Mouse (Mus musculus) MEL (cell line): ENCODE data around the gene Oxsr1.

ENCODE experiments used
- BHLHE40 ChIP-seq: IDR thresholded peaks from 2 replicates; pipeline ENCODE4 v1.6.1; 2012; ENCODE audit warnings: low read depth, mild to moderate bottlenecking, inconsistent platforms, low read length, improper control_type of control experiment, borderline replicate concordance
- CTCF ChIP-seq, 3 experiments: IDR thresholded peaks in 2 of 3; conservative IDR thresholded peaks in 1 of 3; 2 replicates each; pipeline ENCODE4 v1.5.1; 2011 to 2012; ENCODE audit warnings: low read length in 3 of 3, low read depth in 2 of 3, mild to moderate bottlenecking in 2 of 3, improper control_type of control experiment in 1 of 3, inconsistent platforms in 1 of 3, mixed read lengths in 1 of 3, moderate library complexity in 1 of 3; ENCODE audit not compliant: control insufficient read depth in 1 of 3, insufficient read depth in 1 of 3, poor library complexity in 1 of 3, severe bottlenecking in 1 of 3
- E2F4 ChIP-seq: IDR thresholded peaks from 2 replicates; pipeline ENCODE4 v1.6.1; 2011; ENCODE audit warnings: low read depth, low read length, improper control_type of control experiment, borderline replicate concordance
- EP300 ChIP-seq, 2 experiments: IDR thresholded peaks; 2 replicates each; pipeline ENCODE4 v1.6.1; 2011; ENCODE audit warnings: improper control_type of control experiment in 2 of 2, low read length in 2 of 2, low read depth in 1 of 2, mild to moderate bottlenecking in 1 of 2
- HCFC1 ChIP-seq: IDR thresholded peaks from 2 replicates; pipeline ENCODE4 v1.6.1; 2012; ENCODE audit warnings: low read depth, mild to moderate bottlenecking, inconsistent platforms, low read length, improper control_type of control experiment, moderate library complexity
- MAFK ChIP-seq: IDR thresholded peaks from 2 replicates; pipeline ENCODE4 v1.6.1; 2011; ENCODE audit warnings: low read depth, mild to moderate bottlenecking, low read length, improper control_type of control experiment, borderline replicate concordance
- MYC ChIP-seq: IDR thresholded peaks from 2 replicates; pipeline ENCODE4 v1.6.1; 2011; ENCODE audit warnings: low read depth, mild to moderate bottlenecking, low read length, improper control_type of control experiment, moderate library complexity
- NRF1 ChIP-seq: IDR thresholded peaks from 2 replicates; pipeline ENCODE4 v1.6.1; 2014; ENCODE audit warnings: low read depth, mild to moderate bottlenecking, inconsistent platforms, low read length, improper control_type of control experiment, moderate library complexity; ENCODE audit not compliant: poor library complexity, insufficient read depth, severe bottlenecking
- POLR2A ChIP-seq, 2 experiments: IDR thresholded peaks; 2 replicates each; pipeline ENCODE4 v1.6.1; 2011 to 2012; ENCODE audit warnings: low read length in 2 of 2, mild to moderate bottlenecking in 2 of 2, control low read depth in 1 of 2, improper control_type of control experiment in 1 of 2, low read depth in 1 of 2, moderate library complexity in 1 of 2; ENCODE audit not compliant: control insufficient read depth in 1 of 2, insufficient read depth in 1 of 2, poor library complexity in 1 of 2
- RAD21 ChIP-seq: IDR thresholded peaks from 2 replicates; pipeline ENCODE4 v1.6.1; 2011; ENCODE audit warnings: mild to moderate bottlenecking, low read depth, low read length, improper control_type of control experiment
- SIN3A ChIP-seq: IDR thresholded peaks from 2 replicates; pipeline ENCODE4 v1.6.1; 2012; ENCODE audit warnings: low read length, improper control_type of control experiment, inconsistent platforms
- USF2 ChIP-seq, 2 experiments: IDR thresholded peaks; 2 replicates each; pipeline ENCODE4 v1.6.1; 2011 to 2012; ENCODE audit warnings: improper control_type of control experiment in 2 of 2, low read length in 2 of 2, borderline replicate concordance in 1 of 2, inconsistent platforms in 1 of 2, low read depth in 1 of 2, mild to moderate bottlenecking in 1 of 2; ENCODE audit not compliant: insufficient read depth in 1 of 2
- ZC3H11A ChIP-seq: IDR thresholded peaks from 2 replicates; pipeline ENCODE4 v1.6.1; 2012; ENCODE audit warnings: low read depth, mild to moderate bottlenecking, inconsistent platforms, low read length, improper control_type of control experiment
- ZMIZ1 ChIP-seq: IDR thresholded peaks from 2 replicates; pipeline ENCODE4 v1.6.1; 2012; ENCODE audit warnings: low read depth, mild to moderate bottlenecking, inconsistent platforms, low read length, improper control_type of control experiment, moderate library complexity

DNA sequence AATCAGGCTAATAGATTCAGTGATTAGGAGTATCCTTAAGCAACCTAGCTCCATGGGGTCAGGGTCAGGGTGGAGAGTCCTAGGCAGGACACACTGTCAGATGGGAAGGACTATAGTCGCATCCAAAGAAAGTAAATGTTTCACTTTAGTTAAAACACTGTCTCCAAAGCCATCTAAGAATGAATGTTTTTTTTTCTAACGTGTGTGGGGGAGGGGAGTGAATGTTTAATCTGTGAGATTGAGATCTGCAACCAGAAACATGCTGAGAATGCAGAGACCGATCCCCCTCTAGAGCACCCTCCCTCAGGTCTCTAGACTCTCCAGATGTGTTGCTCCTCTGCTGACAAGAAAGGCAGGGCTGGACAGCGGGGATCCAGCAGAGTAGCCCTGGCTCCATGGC lies 115.1 kb downstream of the Oxsr1 start:
- no peak for TF ChIP-seq USF2 (IDR thresholded peaks at IDR 0.05; ENCODE audit: borderline replicate concordance in 1 of 2, insufficient read depth in 1 of 2, low read depth in 1 of 2, low read length in 2 of 2)
- no peak for TF ChIP-seq RAD21
- no peak for TF ChIP-seq CTCF (IDR thresholded peaks at IDR 0.05 in 2 of 3, conservative IDR thresholded peaks at IDR 0.05 in 1 of 3; ENCODE audit: control insufficient read depth in 1 of 3, insufficient read depth in 1 of 3, low read depth in 2 of 3, low read length in 3 of 3, poor library complexity in 1 of 3, severe bottlenecking in 1 of 3)
- no peak for TF ChIP-seq ZMIZ1
- no peak for TF ChIP-seq NRF1
- TF ChIP-seq BHLHE40 = no peak
- no peak for TF ChIP-seq POLR2A (IDR thresholded peaks at IDR 0.05; ENCODE audit: control insufficient read depth in 1 of 2, insufficient read depth in 1 of 2, low read depth in 1 of 2, low read length in 2 of 2, poor library complexity in 1 of 2)
- TF ChIP-seq HCFC1 = no peak
- TF ChIP-seq MAFK = no peak
- no peak for TF ChIP-seq MYC
- no peak for TF ChIP-seq E2F4
- TF ChIP-seq SIN3A = no peak
- no peak for TF ChIP-seq EP300 (IDR thresholded peaks at IDR 0.05; ENCODE audit: low read depth in 1 of 2, low read length in 2 of 2)
- TF ChIP-seq ZC3H11A = no peak
